Mouse (Mus musculus) heart, postnatal 25 days (tissue): ENCODE measurements around the gene Enthd1. TPM values are rescaled to one million over a fixed set of nuclear protein-coding genes. Genes with fewer than 3 reads are reported as not detected.

Experiments used
- DNase-seq: peaks from one replicate; pipeline ENCODE4 v3.0.0; 2022; ENCODE audit warnings: low spot score
- intact Hi-C: fragments of 180-260 bp; cut with DNase I; formaldehyde crosslinking; loops from one replicate; pipeline ENCODE4 v1.15.1; 2025
- total RNA-seq, 2 experiments: library from RNA; stranded (reverse); gene quantifications; 2 replicates each; pipeline ENCODE4 v1.2.3; 2021

Gene Enthd1
- total RNA-seq, 2 experiments from 2014 or later = not detected

DNA sequence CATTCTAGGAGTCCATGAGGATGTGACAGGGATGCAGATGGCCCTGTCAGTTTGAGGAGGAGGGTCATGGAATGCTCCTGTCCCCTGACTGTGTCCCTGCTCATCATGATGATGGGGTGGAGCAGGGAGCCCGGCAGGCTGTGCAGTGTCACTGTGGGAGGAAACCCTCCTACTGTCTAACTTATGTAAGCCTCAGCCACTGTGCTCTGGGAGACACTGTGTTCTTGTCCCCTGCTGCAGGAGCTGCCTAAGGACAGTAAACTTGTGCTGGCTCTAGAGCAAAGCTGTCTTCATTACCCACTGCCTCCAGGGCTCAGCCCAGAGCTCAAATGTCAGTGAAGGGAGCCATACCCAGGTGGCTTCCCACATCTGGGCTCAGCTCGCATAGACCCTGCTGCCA is 146.8 kb downstream of the Enthd1 start:
- intact Hi-C loops = no loop called here
- DNase-seq = no peak

DNA sequence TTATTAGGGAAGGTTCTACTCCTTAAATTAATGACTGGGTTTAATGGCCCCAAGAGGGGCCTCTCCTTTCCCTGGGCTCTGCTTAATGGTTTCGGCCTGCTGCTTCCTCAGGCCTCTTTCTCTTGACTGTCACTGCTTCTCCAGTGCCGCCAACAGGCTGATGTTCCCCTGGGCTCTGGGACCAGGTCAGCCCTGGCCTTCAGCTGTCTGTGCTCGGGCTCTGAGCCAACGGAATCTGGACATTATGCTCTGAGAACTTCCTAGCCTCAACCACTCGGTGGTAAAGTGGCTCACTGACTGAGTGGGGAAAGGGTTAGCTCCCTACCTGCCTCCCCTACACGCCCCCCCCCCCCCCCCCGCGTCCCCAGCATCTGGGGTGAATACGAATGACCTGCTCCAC is 147.9 kb downstream of the Enthd1 start:
- intact Hi-C loops = no loop called here
- no peak for DNase-seq

DNA sequence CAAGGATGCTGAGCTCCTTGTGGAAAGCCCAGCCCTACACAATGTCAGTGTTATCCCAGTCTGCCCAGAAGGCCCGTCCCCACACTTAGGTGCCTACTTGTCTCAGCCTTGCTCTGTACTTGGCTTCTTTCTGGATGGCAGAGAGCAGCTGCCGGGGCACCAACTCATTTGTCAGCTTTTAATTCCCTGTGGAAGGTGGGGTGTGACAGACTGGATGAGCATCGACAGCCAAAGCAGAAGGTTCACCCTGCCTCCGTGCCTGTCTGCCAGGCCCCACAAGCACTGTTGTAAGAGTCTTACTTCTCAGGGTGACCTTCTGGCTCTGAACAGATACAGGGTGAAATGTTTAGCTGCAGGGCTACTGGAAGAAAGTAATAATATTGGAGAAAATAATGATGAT is 149.8 kb downstream of the Enthd1 start:
- intact Hi-C loops = no loop called here
- DNase-seq = no peak

DNA sequence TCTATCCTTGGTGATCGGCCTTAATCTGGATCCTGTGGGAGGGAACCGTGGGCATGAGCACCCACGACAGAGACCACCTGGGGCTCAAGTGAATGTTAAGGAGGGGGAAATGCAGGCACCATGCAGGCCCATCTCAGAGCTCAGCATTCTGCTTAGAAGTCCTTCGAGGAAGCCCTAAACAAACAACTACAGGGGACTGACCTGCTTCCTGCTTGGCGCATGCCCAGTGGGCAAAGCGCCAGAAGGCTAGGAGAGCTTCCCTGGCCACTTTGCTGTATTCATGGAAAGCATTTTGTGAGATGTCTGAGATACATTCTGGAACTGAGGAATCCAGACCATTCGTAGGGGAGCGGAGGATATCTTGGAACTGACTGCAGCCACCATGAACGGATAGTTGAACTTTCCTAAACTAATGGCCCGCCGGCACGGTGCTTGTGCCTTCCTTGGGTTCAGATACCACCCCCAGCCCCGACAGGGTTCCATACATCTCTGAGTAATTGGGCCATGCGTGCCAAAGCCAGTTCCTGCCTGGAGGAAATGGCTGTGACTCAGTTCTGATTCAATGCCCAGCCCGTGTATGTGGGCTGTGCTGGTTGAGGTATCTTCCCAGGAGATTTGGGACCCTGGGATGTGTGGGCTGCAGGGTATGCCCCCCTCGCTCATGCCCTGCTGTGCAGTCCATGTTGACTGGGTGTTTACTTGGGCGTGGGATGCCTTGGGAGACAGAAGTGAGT is 150.8 kb downstream of the Enthd1 start:
- intact Hi-C loops = no loop called here
- DNase-seq = no peak

DNA sequence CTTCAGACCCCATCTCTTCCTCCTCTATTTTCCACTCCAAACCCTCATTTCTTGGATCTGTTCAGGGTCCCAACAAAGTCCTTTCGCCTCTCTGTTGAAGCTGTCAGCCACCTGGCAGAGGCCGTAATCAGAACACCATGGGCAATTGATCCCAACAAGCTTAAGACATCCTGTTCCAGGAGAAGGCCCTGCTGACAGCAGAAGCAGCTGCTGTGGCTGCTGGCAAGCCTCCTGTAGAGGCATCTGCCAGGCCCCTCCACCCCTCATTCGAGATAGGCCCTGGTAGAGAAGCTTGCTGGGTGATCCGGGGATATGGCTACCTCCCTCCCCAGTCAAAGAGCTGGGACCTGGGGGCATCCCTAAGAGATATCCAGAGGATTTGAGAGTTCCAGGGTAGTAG is 151.9 kb downstream of the Enthd1 start:
- DNase-seq = no peak
- intact Hi-C loops = no loop called here

DNA sequence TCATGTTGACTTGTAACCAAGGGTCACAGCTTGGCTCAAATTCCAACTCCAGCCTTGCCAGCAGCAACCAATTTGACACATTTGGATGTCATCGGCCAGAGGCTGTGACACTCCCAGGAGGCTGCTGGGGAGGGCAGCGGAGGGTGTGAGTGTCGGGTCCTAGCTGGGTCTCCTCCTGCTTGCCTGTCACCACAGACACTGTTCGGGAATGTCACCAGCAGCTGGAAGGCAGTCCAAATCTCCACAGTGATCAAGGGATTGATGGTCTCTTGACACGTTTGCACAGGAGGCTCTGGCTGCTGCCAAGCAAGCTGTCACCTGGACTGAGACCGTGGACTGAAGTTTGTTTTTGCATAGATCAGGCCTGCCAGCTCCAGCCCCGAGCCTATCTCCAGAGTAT is 154.3 kb downstream of the Enthd1 start:
- intact Hi-C loops = no loop called here
- no peak for DNase-seq

DNA sequence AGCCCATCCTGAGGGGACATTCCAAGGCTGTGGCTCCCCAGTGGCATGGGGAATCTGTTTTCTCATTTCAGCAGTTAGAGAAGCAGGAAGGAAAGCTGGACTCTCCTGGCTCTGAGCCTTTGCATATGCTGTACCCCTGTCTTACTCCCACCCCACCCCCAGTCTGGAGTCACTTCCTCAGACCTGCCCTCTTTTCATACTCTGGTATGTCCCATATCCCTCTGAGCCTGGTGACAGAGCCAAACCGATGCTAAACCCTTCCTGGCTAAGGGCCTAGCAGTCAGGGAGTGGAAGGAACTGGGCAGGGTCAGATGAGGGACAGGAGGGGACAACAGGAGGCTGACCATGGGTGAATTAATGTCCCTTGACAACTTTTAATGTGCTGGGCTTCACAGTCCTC is 157.1 kb downstream of the Enthd1 start:
- peak; percentile 7 for DNase-seq

More for the DNA sequence above, 157.1 kb downstream of the Enthd1 start:
- intact Hi-C loops = no loop called here

Other genes with a start within 250 kb of the Enthd1 start
- 1 to 10 TPM; 1.0 to 1.6 TPM for gene Grap2, start 7.4 kb upstream of the Enthd1 start, total RNA-seq
- under 1 TPM in 1 of 2 experiments, not detected in 1; 0.08 TPM for gene Fam83f, start 106.7 kb upstream of the Enthd1 start, total RNA-seq
- 10 to 100 TPM; 48.4 to 53.0 TPM for gene Tnrc6b, start 146.2 kb upstream of the Enthd1 start, total RNA-seq